Mouse (Mus musculus) erythroid progenitor cell, adult 5-6 weeks (primary cell): ENCODE data around the gene Gm8212. TPM values are rescaled to one million over a fixed set of nuclear protein-coding genes. Genes with fewer than 3 reads are reported as not detected.
"Not testable (repeated sequence)": the region's sequence is repeated elsewhere in the genome, so short reads cannot be mapped to it uniquely, and the experiment has no call there.

Experiments
- ATAC-seq: replicated peaks from 2 replicates; pipeline ENCODE4 v1.8.0; 2016; ENCODE audit warnings: moderate number of reproducible peaks, mild to moderate bottlenecking, moderate TSS enrichment, inconsistent platforms; ENCODE audit not compliant: poor library complexity, low FRiP score, severe bottlenecking
- total RNA-seq, 2 experiments: library from RNA; stranded (forward) in 1 of 2; stranded (reverse) in 1 of 2; fragments of 150-400 nt in 1 of 2; fragments of 186-747, 209-891 nt in 1 of 2; gene quantifications; 2 replicates each; pipeline versions ENCODE4 v1.2.3 to v1.2.4; 2015 to 2017; ENCODE audit warnings: low replicate concordance in 2 of 2

Gene Gm8212
- not detected in 2 replicates for total RNA-seq (2015; ENCODE audit: low replicate concordance)
- total RNA-seq (2017; ENCODE audit: low replicate concordance) = not detected in 2 replicates

GRCm38 (mm10) chr14:44197361-44197760 is at the start of gene Gm8212:
Gene Gm8212 (plus strand): TSS chr14:44197661.
- not testable (repeated sequence) for ATAC-seq

GRCm38 (mm10) chr14:44213154-44213553 is 15.7 kb downstream of the Gm8212 start, which contains the start of gene 4930503E14Rik:
Gene 4930503E14Rik (minus strand): TSS chr14:44213254.
- ATAC-seq = not testable (repeated sequence)

GRCm38 (mm10) chr14:44248039-44248438 is 50.6 kb downstream of the Gm8212 start:
- no peak for ATAC-seq

Other genes starting within 250 kb of the Gm8212 start
- gene Ang5, start 240.6 kb upstream of the Gm8212 start, total RNA-seq (2015; ENCODE audit: low replicate concordance) = not detected in 2 replicates
- gene Ang5, start 240.6 kb upstream of the Gm8212 start, total RNA-seq (2017; ENCODE audit: low replicate concordance) = not detected in 2 replicates
- gene Ang6, start 195.4 kb upstream of the Gm8212 start, total RNA-seq (2015; ENCODE audit: low replicate concordance) = not detected in 2 replicates
- not detected in 2 replicates for gene Ang6, start 195.4 kb upstream of the Gm8212 start, total RNA-seq (2017; ENCODE audit: low replicate concordance)
- gene Ear2, start 95.0 kb upstream of the Gm8212 start, total RNA-seq (2015; ENCODE audit: low replicate concordance) = 41.9 and 51.2 TPM in 2 replicates
- 71.5 and 100 TPM in 2 replicates for gene Ear2, start 95.0 kb upstream of the Gm8212 start, total RNA-seq (2017; ENCODE audit: low replicate concordance)
- not detected in 2 replicates for gene Gm3327, start 73.8 kb upstream of the Gm8212 start, total RNA-seq (2015; ENCODE audit: low replicate concordance)
- gene Gm3327, start 73.8 kb upstream of the Gm8212 start, total RNA-seq (2017; ENCODE audit: low replicate concordance) = not detected in 2 replicates
- gene 4930503E14Rik, start 15.6 kb downstream of the Gm8212 start, total RNA-seq (2015; ENCODE audit: low replicate concordance) = not detected in 2 replicates
- not detected in 2 replicates for gene 4930503E14Rik, start 15.6 kb downstream of the Gm8212 start, total RNA-seq (2017; ENCODE audit: low replicate concordance)
- gene Gm8220, start 87.9 kb downstream of the Gm8212 start, total RNA-seq (2015; ENCODE audit: low replicate concordance) = not detected in 2 replicates
- not detected in 2 replicates for gene Gm8220, start 87.9 kb downstream of the Gm8212 start, total RNA-seq (2017; ENCODE audit: low replicate concordance)
- not detected in 2 replicates for gene Gm5930, start 140.9 kb downstream of the Gm8212 start, total RNA-seq (2015; ENCODE audit: low replicate concordance)
- not detected in 2 replicates for gene Gm5930, start 140.9 kb downstream of the Gm8212 start, total RNA-seq (2017; ENCODE audit: low replicate concordance)
- not detected in 2 replicates for gene Gm8229, start 167.7 kb downstream of the Gm8212 start, total RNA-seq (2015; ENCODE audit: low replicate concordance)
- gene Gm8229, start 167.7 kb downstream of the Gm8212 start, total RNA-seq (2017; ENCODE audit: low replicate concordance) = not detected in 2 replicates
- not detected in 2 replicates for gene Gm3371, start 213.0 kb downstream of the Gm8212 start, total RNA-seq (2015; ENCODE audit: low replicate concordance)
- not detected in 2 replicates for gene Gm3371, start 213.0 kb downstream of the Gm8212 start, total RNA-seq (2017; ENCODE audit: low replicate concordance)
- not detected in 2 replicates for gene Gm8232, start 236.0 kb downstream of the Gm8212 start, total RNA-seq (2015; ENCODE audit: low replicate concordance)
- gene Gm8232, start 236.0 kb downstream of the Gm8212 start, total RNA-seq (2017; ENCODE audit: low replicate concordance) = not detected in 2 replicates